Comparison of ENCODE assay signal across 21 mouse cellular contexts in genomic region chr2:127145699-127146098, GRCm38 (mm10).
"Had no signal": no experiment of that assay in that cellular context is flagged by ENCODE, and none has a peak within 500 bp of the region (broad histone marks: within the 10 kb centered on the region; RNA-seq: fewer than 3 reads in every experiment).

No protein-coding gene starts in this region.

- H3K4me3 ChIP-seq: limb, embryonic 10.5 days; limb, embryonic 13.5 days; midbrain, embryonic 12.5 days; midbrain, embryonic 15.5 days; neural tube, embryonic 12.5 days; neural tube, embryonic 15.5 days had no signal

- H3K9me3 ChIP-seq: limb, embryonic 10.5 days; limb, embryonic 13.5 days; midbrain, embryonic 12.5 days; midbrain, embryonic 15.5 days; neural tube, embryonic 12.5 days; neural tube, embryonic 15.5 days had no signal

- DNase-seq: kidney, adult 18-20 months; kidney, adult 9 months; kidney, postnatal 25 days; lung, embryonic 14.5 days; retina, postnatal 1 day; right cerebral cortex, postnatal 25 days; thymus, adult 2 months; thymus, postnatal 14 days; thymus, postnatal 4 days had no signal

- H3K27me3 ChIP-seq: limb, embryonic 13.5 days; midbrain, embryonic 15.5 days; neural tube, embryonic 12.5 days; neural tube, embryonic 15.5 days had no signal

- ATAC-seq: inflammation-experienced regulatory T-cells, adult 6 months; intestine, embryonic 16.5 days; lung, postnatal 0 days; midbrain, embryonic 15.5 days had no signal

- H3K4me2 ChIP-seq: limb, embryonic 13.5 days; lung, embryonic 14.5 days; midbrain, embryonic 12.5 days; midbrain, embryonic 15.5 days; neural tube, embryonic 12.5 days; neural tube, embryonic 15.5 days had no signal

- H3K36me3 ChIP-seq: midbrain, embryonic 15.5 days; neural tube, embryonic 15.5 days had no signal

- H3K27ac ChIP-seq: kidney, postnatal 0 days; limb, embryonic 10.5 days; limb, embryonic 13.5 days; macrophage; midbrain, embryonic 12.5 days; midbrain, embryonic 15.5 days; neural tube, embryonic 12.5 days; neural tube, embryonic 15.5 days; stomach, postnatal 0 days had no signal

- H3K9ac ChIP-seq: limb, embryonic 13.5 days; lung, embryonic 14.5 days; midbrain, embryonic 12.5 days; midbrain, embryonic 15.5 days; neural tube, embryonic 12.5 days; neural tube, embryonic 15.5 days had no signal
